Comparison of ENCODE assay signal across 8 mouse cellular contexts in the genomic region with DNA sequence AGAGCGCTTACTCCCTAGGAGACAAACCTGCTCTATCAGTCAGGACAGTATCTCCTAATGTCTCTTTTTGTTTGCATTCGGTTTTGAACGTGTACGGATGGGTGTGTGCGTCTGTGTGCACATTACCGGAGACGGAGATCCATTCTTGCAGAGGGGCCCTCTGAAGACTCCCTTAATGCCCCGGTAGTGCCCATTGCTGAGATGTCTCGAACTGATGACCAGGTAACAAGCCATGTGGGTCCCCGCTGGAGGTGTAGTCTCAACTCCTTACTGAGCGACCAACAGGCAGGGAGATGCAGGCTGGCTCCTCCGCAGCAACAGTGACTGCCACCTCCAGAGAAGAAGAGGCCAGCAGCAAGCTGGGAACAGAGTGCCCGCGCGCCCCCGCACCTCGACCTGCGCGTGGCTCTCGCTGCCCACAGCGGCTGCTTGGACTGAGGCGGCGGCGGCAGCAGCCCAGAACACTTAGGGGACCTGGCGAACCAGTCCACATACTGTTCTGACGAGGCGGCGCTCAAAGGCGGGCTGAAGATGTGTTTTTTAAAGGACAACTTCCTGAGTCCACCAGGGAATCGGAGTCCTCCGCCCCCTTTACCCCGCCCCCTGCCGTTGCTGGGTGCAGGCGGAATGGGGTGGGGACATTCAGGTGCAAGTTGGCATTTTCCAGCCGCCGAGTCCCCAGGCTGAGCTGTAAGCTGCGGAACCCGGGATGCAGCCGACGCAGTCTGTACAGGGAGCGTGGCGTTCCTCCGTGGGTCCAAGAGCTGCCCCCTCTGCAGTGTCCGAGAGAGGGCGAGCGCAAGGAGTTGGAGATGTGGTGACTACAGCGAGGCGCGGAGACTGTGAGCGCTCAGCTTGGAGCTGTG. TPM values are rescaled to one million over a fixed set of nuclear protein-coding genes. Genes with fewer than 3 reads are reported as not detected.
DNase-seq lines count a peak whose midpoint lies in the region; ATAC-seq and TF ChIP-seq lines count a peak whose summit lies in the region.

A gene (minus strand): TSS at position 612 of the 866 bp plus-strand sequence.

- no peaks in the 10 kb centered on the region for H3K27me3 ChIP-seq in lung, embryonic 15.5 days

- no peaks in the 10 kb centered on the region for H3K9me3 ChIP-seq in lung, embryonic 15.5 days

- no peak within 1 kb of the TSS for H3K27ac ChIP-seq in embryonic fibroblast, embryonic 13.5 days (ENCODE audit: insufficient read depth, low read length)
- peak within 1 kb of the TSS; percentile 80 for H3K27ac ChIP-seq in lung, embryonic 15.5 days

- no peaks in the 10 kb centered on the region for H3K36me3 ChIP-seq in lung, embryonic 15.5 days

- WGBS in lung, embryonic 15.5 days: under 1% methylated on average over 50 of the region's 50 CpGs

- TF ChIP-seq POLR2A in embryonic fibroblast, embryonic 13.5 days (IDR thresholded peaks at IDR 0.05; ENCODE audit: low read depth, low read length): no peak

- H3K4me3 ChIP-seq in embryonic fibroblast, embryonic 13.5 days (ENCODE audit: insufficient read depth, low read length): peak within 1 kb of the TSS; percentile 18
- H3K4me3 ChIP-seq in lung, embryonic 15.5 days: peak within 1 kb of the TSS; percentile 54

- peak within 1 kb of the TSS; percentile 39 for H3K9ac ChIP-seq in lung, embryonic 15.5 days

- peak within 1 kb of the TSS; percentile 86 for H3K4me2 ChIP-seq in lung, embryonic 15.5 days

- peak; percentile 96 for ATAC-seq in lung, embryonic 15.5 days (ENCODE audit: borderline replicate concordance, extremely low read depth, low FRiP score, low TSS enrichment)
- ATAC-seq in monocyte, adult 5-6 weeks (replicated peaks; ENCODE audit: insufficient number of reproducible peaks, low FRiP score, low TSS enrichment, poor library complexity, severe bottlenecking): no peak

- TF ChIP-seq CTCF in embryonic fibroblast, embryonic 13.5 days (IDR thresholded peaks at IDR 0.05; ENCODE audit: borderline replicate concordance, insufficient read depth, low read length): peak; percentile 23; the same call in 1 of the 2 replicates

- no peaks in the 10 kb centered on the region for H3K4me1 ChIP-seq in embryonic fibroblast, embryonic 13.5 days (ENCODE audit: control insufficient read depth, insufficient read depth, low read length)
- H3K4me1 ChIP-seq in lung, embryonic 15.5 days: no peaks in the 10 kb centered on the region

- peak; percentile 29 to 50 for DNase-seq in cerebellum, postnatal 25 days
- DNase-seq in cerebellum, adult 9-11 months: no peak
- DNase-seq in heart, postnatal 4 days: peak; percentile 26
- peak; percentile 37 to 48 for DNase-seq in layer of hippocampus, postnatal 10 days (ENCODE audit: low spot score in 2 of 2)
- DNase-seq in retina, postnatal 1 day: peak; percentile 78

RNA-seq across cellular contexts. Expression of the gene that starts here (rescaled TPM):
- polyA plus RNA-seq in embryonic fibroblast, embryonic 13.5 days (2011; ENCODE audit: insufficient read length, low read depth, missing spikeins): not detected in 2 replicates
- total RNA-seq in heart, postnatal 4 days (2021): under 1 TPM; 0.16 to 0.21 TPM
- 1 to 10 TPM; 1.6 to 1.9 TPM for total RNA-seq in layer of hippocampus, postnatal 10 days (2021)
- polyA plus RNA-seq in lung, embryonic 15.5 days (2015; fragmentation: Nextera tagmentation; extraction: Ambion mirVana): 1.3 TPM in 2 replicates
- not detected in 3 replicates for total RNA-seq in monocyte, adult 5-6 weeks (2017)

Comparison
In these comparisons a context has a peak if more than half of its experiments do, and no peak if none do; other contexts are left out.
1. Peak in DNase-seq in heart, postnatal 4 days; RNA of the gene not detected or under 1 TPM.